Mouse (Mus musculus): ENCODE data around the gene Ablim1.
A peak's percentile ranks its signal among the peaks of the same experiment; 100 is the strongest.

DNA sequence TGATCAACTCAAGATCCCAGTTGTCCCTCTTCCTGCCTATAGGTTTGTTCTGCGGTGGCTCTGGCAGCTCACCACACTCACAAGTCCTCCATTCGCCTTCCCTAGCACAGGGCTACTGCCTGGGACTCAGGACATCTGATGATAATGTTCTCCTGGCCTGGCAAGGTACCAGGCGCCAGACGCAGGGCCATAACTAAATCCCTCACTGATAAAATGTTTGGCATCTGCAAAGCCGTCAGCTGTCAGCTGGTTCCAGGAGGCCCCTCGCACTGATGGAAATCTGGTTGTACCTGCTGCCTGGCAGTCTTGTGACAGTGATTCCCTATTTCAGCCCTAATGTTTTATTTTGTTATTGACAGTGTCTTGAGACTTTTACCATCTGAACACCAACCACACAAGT, 74.5 kb downstream of the Ablim1 start:
- TF ChIP-seq CTCF (IDR thresholded peaks at IDR 0.05) (no peak), POLR2A (IDR thresholded peaks at IDR 0.05; ENCODE audit: insufficient read depth, low read depth, low read length) (0 out of 2 replicates have a peak, but pooled peaks have one; percentile 42), EP300 (IDR thresholded peaks at IDR 0.05; ENCODE audit: insufficient read depth, low read depth, low read length) (no peak)

All from heart, adult 2 months (tissue).